Mouse (Mus musculus) liver, embryonic 14.5 days (tissue): ENCODE data around the gene Pbx4. TPM values are rescaled to one million over a fixed set of nuclear protein-coding genes. Genes with fewer than 3 reads are reported as not detected.

ENCODE experiments used
- ATAC-seq: fragments of 200-750 bp; cut with Nextera tagmentation; 2 replicates; pipeline ENCODE4 v1.8.0; 2017; ENCODE audit warnings: moderate number of reproducible peaks, mild to moderate bottlenecking, moderate library complexity; ENCODE audit not compliant: insufficient read depth
- DNase-seq, 3 experiments: peaks; one replicate each; pipeline ENCODE4 v3.0.0-alpha.2; 2012 to 2013; ENCODE audit warnings: low read depth in 3 of 3, low spot score in 3 of 3
- H3K27ac ChIP-seq: fragments of 300-500 bp; sonication (generic); 2 replicates; pipeline ENCODE4 v1.5.1; 2014; ENCODE audit warnings: moderate library complexity, mild to moderate bottlenecking, control low read depth, inconsistent platforms
- H3K27me3 ChIP-seq: fragments of 300-500 bp; sonication (generic); 2 replicates; pipeline ENCODE4 v1.6.1; 2014; ENCODE audit warnings: mild to moderate bottlenecking, low read length, moderate library complexity; ENCODE audit not compliant: control insufficient read depth, insufficient read depth
- H3K36me3 ChIP-seq: fragments of 300-500 bp; sonication (generic); replicated peaks from 2 replicates; pipeline ENCODE4 v1.6.1; 2014; ENCODE audit warnings: low read depth; ENCODE audit not compliant: control insufficient read depth, insufficient read depth
- H3K4me1 ChIP-seq, 2 experiments: fragments of 200-500 bp in 1 of 2; fragments of 300-500 bp in 1 of 2; sonication (generic) in 1 of 2; replicated peaks; 2 replicates each; pipeline ENCODE4 v1.6.1; 2012 to 2014; ENCODE audit warnings: antibody characterized with exemption in 1 of 2, inconsistent platforms in 1 of 2, low read length in 1 of 2; ENCODE audit not compliant: control insufficient read depth in 2 of 2, insufficient read depth in 2 of 2
- H3K4me2 ChIP-seq: fragments of 300-500 bp; sonication (generic); 2 replicates; pipeline ENCODE4 v1.6.1; 2014; ENCODE audit warnings: low read depth, mild to moderate bottlenecking, control low read depth, moderate library complexity
- H3K4me3 ChIP-seq, 2 experiments: fragments of 200-500 bp in 1 of 2; fragments of 300-500 bp in 1 of 2; sonication (generic) in 1 of 2; 2 replicates each; pipeline ENCODE4 v1.5.1; 2012 to 2014; ENCODE audit warnings: low read depth in 2 of 2, low read length in 2 of 2, mild to moderate bottlenecking in 2 of 2, control low read depth in 1 of 2, inconsistent platforms in 1 of 2, moderate library complexity in 1 of 2; ENCODE audit not compliant: insufficient read depth in 1 of 2
- H3K9ac ChIP-seq: fragments of 300-500 bp; sonication (generic); replicated peaks from 2 replicates; pipeline ENCODE4 v1.6.1; 2014; ENCODE audit warnings: mild to moderate bottlenecking, control low read depth, moderate library complexity
- H3K9me3 ChIP-seq: fragments of 300-500 bp; sonication (generic); 2 replicates; pipeline ENCODE4 v1.6.1; 2016; ENCODE audit warnings: low read length, mixed read lengths; ENCODE audit not compliant: control insufficient read depth
- CTCF ChIP-seq: IDR thresholded peaks from 2 replicates; pipeline ENCODE4 v1.5.1; 2016; ENCODE audit warnings: antibody characterized with exemption, low read depth, control low read depth
- EP300 ChIP-seq: IDR thresholded peaks from 2 replicates; pipeline ENCODE4 v1.6.1; 2016; ENCODE audit warnings: antibody characterized with exemption, low read depth
- WGBS: fragments of 180-500 bp; shearing (Covaris S2); extraction: QIAGEN DNeasy Blood & Tissue Kit; methylation state at CpG from one replicate; pipeline ENCODE4 v1.1.7; 2014; ENCODE audit not compliant: insufficient replicate concordance; 5-methylcytosine and 5-hydroxymethylcytosine counted together
- polyA plus RNA-seq, 2 experiments: library from polyadenylated mRNA; depleted of rRNA in 1 of 2; stranded (reverse) in 1 of 2; unstranded in 1 of 2; fragments of >200 nt; fragmentation: Nextera tagmentation in 1 of 2; extraction: Ambion mirVana in 1 of 2; gene quantifications; 2 replicates each; pipeline versions ENCODE4 v1.2.1 to v1.2.3; 2012 to 2014

Gene Pbx4
- polyA plus RNA-seq, 2 experiments, result 1.7 to 2.5 TPM

- H3K27me3 ChIP-seq, result no peaks in the 10 kb centered on the region
- DNase-seq, result no peak
- H3K4me1 ChIP-seq, result peaks cover 4 to 19% of the 10 kb centered on the region in 2 experiments; a peak in 3 of 4 replicates
- no peak overlapping the region for H3K4me2 ChIP-seq
- no peak overlapping the region for H3K9ac ChIP-seq
- H3K9me3 ChIP-seq, result no peaks in the 10 kb centered on the region
- H3K27ac ChIP-seq, result no peak overlapping the region
- H3K36me3 ChIP-seq, result no peaks in the 10 kb centered on the region
- 53% methylated on average over 3 of the region's 3 CpGs for WGBS
- H3K4me3 ChIP-seq, result no peak overlapping the region
- TF ChIP-seq CTCF (no peak), EP300 (no peak)
- no peak for ATAC-seq
Observed at GRCm38 (mm10) chr8:69847167-69848065, 15.1 kb downstream of the Pbx4 start.

GRCm38 (mm10) chr8:69848951-69849350 is 16.7 kb downstream of the Pbx4 start:
- 61% methylated on average over 8 of the region's 8 CpGs for WGBS
- no peak overlapping the region for H3K27ac ChIP-seq
- no peaks in the 10 kb centered on the region for H3K27me3 ChIP-seq
- H3K4me3 ChIP-seq, result no peak overlapping the region
- no peak for DNase-seq
- no peak overlapping the region for H3K9ac ChIP-seq
- peak; percentile 57 for ATAC-seq
- peaks cover 4 to 19% of the 10 kb centered on the region in 2 experiments; a peak in 3 of 4 replicates for H3K4me1 ChIP-seq
- TF ChIP-seq CTCF (no peak), EP300 (no peak)
- no peaks in the 10 kb centered on the region for H3K36me3 ChIP-seq
- no peaks in the 10 kb centered on the region for H3K9me3 ChIP-seq
- no peak overlapping the region for H3K4me2 ChIP-seq

GRCm38 (mm10) chr8:69849899-69850298 is 17.6 kb downstream of the Pbx4 start:
- TF ChIP-seq CTCF, result peak; percentile 90
- TF ChIP-seq EP300, result no peak
- DNase-seq, result peak in 1 of 3 experiments; percentile 29
- Histone ChIP-seq H3K9ac (no peak overlapping the region), H3K4me2 (no peak overlapping the region), H3K36me3 (no peaks in the 10 kb centered on the region), H3K4me1 (peaks cover 4 to 19% of the 10 kb centered on the region in 2 experiments; a peak in 3 of 4 replicates), H3K4me3 (no peak overlapping the region), H3K27me3 (no peaks in the 10 kb centered on the region), H3K9me3 (no peaks in the 10 kb centered on the region), H3K27ac (no peak overlapping the region)
- no peak for ATAC-seq
- whole genome bisulfite sequencing, result 35% methylated on average over 3 of the region's 3 CpGs

- peaks cover 4 to 19% of the 10 kb centered on the region in 2 experiments; a peak in 3 of 4 replicates for H3K4me1 ChIP-seq
- H3K27ac ChIP-seq, result peak overlapping the region; percentile 56
- ATAC-seq (peak; percentile 84), DNase-seq (peak; percentile 35 to 40 (median 39))
- no peaks in the 10 kb centered on the region for H3K9me3 ChIP-seq
- 69% methylated on average over 7 of the region's 7 CpGs for WGBS
- H3K27me3 ChIP-seq, result no peaks in the 10 kb centered on the region
- H3K36me3 ChIP-seq, result no peaks in the 10 kb centered on the region
- no peak overlapping the region; the same call in 1 of the 2 replicates for H3K9ac ChIP-seq
- H3K4me2 ChIP-seq, result peak overlapping the region; percentile 30; the same call in 1 of the 2 replicates
- TF ChIP-seq CTCF (no peak), EP300 (no peak)
- no peak overlapping the region for H3K4me3 ChIP-seq
Observed at GRCm38 (mm10) chr8:69850926-69851506, 18.7 kb downstream of the Pbx4 start.

GRCm38 (mm10) chr8:69853869-69854268 is 21.6 kb downstream of the Pbx4 start:
- no peak for DNase-seq
- no peaks in the 10 kb centered on the region for H3K9me3 ChIP-seq
- TF ChIP-seq CTCF, result 0 out of 2 replicates have a peak, but pooled peaks have one; percentile 12
- no peak for TF ChIP-seq EP300
- no peak overlapping the region for H3K27ac ChIP-seq
- H3K4me2 ChIP-seq, result no peak overlapping the region
- H3K27me3 ChIP-seq, result no peaks in the 10 kb centered on the region
- H3K4me1 ChIP-seq, result peaks cover 4 to 16% of the 10 kb centered on the region in 2 experiments; a peak in 3 of 4 replicates
- no peak overlapping the region for H3K4me3 ChIP-seq
- 76% methylated on average over 10 of the region's 10 CpGs for WGBS
- H3K9ac ChIP-seq, result no peak overlapping the region
- no peaks in the 10 kb centered on the region for H3K36me3 ChIP-seq
- ATAC-seq, result no peak
